Mouse (Mus musculus) embryo, embryonic 10.5 days (tissue): ENCODE measurements around the gene Sv2c.
A peak's percentile ranks its signal among the peaks of the same experiment; 100 is the strongest.

Experiments
- DNase-seq: peaks from one replicate; pipeline ENCODE4 v3.0.0-alpha.2; 2015; ENCODE audit warnings: low spot score

Sv2c gene

GRCm38 (mm10) chr13:95968031-95968430, 164.3 kb downstream of the Sv2c start:
- DNase-seq = peak; percentile 41

GRCm38 (mm10) chr13:95966791-95967190, 165.6 kb downstream of the Sv2c start:
- no peak for DNase-seq

GRCm38 (mm10) chr13:95965596-95965995, 166.8 kb downstream of the Sv2c start:
- DNase-seq = no peak

DNA sequence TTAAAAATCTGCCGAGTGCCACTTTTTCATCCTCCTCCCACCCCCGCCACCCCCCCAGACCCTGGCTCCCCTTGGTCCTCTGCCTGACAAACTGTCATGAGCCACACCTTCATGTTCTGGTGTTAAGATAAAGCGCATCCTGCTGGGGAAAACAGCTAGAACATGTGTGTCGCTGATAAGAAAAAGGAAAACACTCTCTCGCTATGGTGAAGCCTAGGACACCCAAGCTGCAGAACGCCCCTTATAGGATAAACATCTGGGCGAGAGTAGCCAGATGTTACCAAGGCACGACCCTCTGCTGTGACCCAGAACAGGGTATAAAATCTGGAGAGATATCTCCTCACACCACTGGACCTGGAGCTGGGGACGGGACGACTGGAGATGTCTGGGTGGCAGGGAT, 167.2 kb downstream of the Sv2c start:
- DNase-seq = no peak

- DNase-seq = no peak
Measured at GRCm38 (mm10) chr13:95964226-95964625, 168.2 kb downstream of the Sv2c start.

DNA sequence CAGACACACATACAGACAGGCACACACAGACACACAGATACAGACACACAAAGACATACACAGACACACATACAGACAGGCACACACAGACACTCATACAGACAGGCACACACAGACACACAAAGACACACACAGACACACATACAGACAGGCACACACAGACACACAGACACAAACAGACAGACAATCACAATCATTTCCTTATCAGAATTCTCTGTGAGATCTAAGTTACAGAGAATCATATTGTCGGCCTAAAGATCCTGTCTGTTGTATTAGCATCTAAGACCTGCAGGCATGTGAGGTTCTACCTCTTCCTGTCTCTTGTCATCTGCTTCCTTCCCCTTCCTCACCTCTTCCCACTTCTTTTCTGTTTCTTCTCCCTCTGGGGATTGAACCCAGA, 168.7 kb downstream of the Sv2c start:
- DNase-seq = no peak

DNA sequence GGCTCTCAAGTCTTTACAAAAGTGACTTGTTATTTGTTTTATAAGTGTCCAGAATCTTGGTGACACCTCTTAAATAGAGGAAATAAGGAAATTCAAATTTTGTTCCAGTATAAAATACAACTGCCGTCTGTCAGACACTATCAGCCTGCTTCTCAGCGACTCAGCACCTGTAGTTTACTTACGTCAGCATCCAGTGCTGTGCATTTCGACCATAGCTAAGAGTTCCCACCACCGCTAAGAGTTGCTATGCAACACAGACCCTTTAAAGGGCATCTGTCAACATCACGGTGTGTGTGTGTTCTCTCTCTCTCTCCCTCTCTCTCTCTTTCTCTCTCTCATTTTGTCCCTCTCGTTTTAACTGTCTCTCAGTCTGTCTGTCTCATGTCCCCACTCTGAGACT, 170.5 kb downstream of the Sv2c start:
- peak; percentile 39 for DNase-seq

GRCm38 (mm10) chr13:95961191-95961791, 171.1 kb downstream of the Sv2c start:
- DNase-seq = peak; percentile 64

GRCm38 (mm10) chr13:95960477-95961185, 171.7 kb downstream of the Sv2c start:
- DNase-seq = peak; percentile 62

GRCm38 (mm10) chr13:95959651-95960476, 172.5 kb downstream of the Sv2c start:
- peak; percentile 85 for DNase-seq

GRCm38 (mm10) chr13:95957134-95957533, 175.2 kb downstream of the Sv2c start:
- no peak for DNase-seq

DNA sequence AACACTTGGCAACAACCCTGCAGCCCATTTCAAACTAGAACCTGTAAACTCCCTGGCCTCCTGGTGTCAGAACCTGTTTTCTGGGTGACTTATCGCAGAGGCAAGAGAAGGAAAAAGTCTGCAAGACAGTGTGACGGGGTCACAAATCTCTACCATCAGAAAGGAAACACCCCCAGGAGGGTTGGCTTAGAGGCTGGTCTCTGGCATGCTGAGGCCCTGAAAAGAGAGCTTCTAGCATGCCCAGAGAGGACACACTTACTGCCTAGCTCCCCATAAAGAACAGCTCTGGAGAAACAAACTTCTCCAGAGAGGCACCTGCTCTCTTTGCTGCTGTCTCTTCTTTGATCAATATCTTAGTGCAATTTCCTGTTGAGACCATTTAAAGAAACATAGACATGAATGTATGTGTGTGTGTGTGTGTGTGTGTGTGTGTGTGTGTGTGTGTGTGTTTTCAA, 176.0 kb downstream of the Sv2c start:
- DNase-seq = no peak

GRCm38 (mm10) chr13:95955204-95955603, 177.2 kb downstream of the Sv2c start:
- DNase-seq = no peak

DNA sequence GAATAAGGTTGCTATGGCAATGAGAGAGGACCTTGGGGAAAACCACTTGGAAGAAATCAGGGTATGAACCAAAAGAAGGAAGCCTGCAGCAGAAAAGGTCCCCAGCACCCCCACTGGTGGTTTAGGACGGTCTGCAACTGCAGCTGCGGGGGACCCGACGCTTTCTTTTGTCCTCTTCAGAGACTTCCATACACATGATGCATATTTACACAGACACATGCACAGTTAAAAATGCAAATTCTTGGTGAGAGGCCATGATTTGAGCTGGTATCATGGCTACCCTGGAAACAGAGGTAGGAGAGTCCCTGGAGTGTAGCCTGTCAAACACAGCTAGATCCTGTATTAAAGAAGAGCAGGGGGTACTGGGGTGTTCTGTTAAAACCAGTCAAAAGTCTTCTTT, 178.7 kb downstream of the Sv2c start:
- DNase-seq = no peak

- DNase-seq = no peak
Measured at GRCm38 (mm10) chr13:95952263-95952662, 180.1 kb downstream of the Sv2c start.

DNA sequence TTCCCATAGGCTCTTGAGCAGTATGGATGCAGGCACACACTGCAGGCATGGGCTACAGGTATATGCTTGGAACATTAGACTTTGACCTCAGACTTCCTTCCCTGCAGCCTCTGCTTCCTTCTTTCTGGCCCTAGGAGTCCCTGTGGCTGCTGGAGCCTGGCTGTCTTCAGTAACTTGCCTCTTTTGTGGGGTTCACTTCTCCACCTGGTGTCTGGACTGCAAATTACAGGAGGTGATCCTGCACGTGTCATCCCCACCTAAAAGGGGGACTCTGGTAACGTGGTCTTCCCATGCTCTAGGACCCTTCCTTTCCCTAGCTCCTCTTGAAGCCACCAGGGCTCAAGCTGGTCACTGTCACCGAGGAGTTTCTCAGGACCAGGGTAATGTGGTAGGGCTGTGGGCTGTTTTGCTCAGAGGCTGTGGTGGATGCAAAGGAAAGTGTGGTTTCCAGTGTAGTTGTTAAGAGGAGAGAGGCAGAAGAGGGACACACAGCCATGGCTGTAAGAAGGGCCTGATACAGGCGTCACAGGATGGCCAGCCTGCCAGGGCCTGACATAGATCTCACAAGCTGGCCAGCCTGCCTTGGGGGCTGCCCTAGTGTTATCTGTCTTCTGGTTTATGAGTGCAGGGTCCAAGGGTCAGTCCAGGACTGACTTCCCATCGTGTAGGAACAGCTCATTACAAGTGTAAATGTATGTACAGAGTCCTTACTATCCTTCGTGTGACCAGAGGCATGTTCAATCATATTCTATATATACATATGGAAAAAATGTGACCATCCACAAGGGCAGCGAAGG, 181.1 kb downstream of the Sv2c start:
- DNase-seq = peak; percentile 32

DNA sequence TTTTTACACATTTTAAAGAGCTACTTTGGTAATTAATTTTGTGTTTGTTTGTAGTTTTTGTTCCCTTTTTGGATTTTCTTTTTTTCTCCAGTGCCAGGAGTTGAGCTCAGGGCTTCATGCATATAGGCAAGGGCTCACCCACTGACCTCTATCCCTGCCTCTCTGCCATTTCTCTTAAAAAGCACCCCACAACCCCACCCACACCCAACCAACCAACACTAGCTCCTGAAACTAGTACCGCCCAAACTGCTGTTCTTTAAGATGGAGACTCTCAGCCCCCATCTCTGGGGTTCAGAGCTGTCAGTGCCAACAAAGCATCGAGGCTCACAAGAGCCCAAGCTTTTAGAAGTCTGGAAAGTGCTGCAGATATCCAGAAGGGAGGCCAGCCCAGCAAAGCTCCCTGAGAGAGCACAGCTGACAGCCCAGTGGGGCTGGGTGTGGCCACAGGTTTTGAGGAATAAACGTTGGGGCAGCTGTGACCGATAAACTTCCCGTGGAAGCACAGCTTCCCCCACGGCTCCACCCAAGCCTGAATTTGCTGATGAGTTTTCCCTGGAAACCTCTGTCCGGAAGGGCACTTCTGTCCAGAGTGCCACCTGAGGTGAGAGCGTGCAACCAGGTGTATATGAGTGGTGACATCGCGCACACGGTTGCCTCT, 181.8 kb downstream of the Sv2c start:
- DNase-seq = no peak

DNA sequence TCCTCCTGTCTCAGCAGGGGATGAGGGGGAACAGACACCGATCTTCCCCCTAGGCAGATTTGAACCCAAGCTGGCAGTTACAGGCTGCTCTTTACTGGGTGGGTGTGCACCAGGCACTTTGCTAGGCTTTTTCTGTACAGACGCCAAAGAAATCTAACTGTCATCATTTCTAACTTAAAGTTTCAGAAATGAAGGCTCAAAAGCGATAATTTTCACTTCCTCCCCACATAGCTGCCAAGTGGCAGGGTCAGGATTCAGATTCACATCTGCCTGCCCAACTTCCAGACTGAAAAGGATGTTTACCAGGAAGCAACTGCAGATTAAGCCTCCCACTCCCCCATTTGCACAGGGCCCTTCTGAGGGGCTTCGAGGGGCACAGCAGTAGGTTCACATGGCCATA, 183.0 kb downstream of the Sv2c start:
- no peak for DNase-seq

- no peak for DNase-seq
Measured at GRCm38 (mm10) chr13:95948821-95949220, 183.6 kb downstream of the Sv2c start.

- DNase-seq = no peak
Measured at GRCm38 (mm10) chr13:95948394-95948793, 184.0 kb downstream of the Sv2c start.

- DNase-seq = no peak
Measured at GRCm38 (mm10) chr13:95945937-95946507, 186.4 kb downstream of the Sv2c start.
